Mouse (Mus musculus) thymus, postnatal 10 days (tissue): ENCODE data around the gene Dlg1.
A peak's percentile ranks its signal among the peaks of the same experiment; 100 is the strongest.

Experiments
- DNase-seq, 2 experiments: peaks; one replicate each; pipeline ENCODE4 v3.0.0; 2021; ENCODE audit warnings: low spot score in 2 of 2

Gene Dlg1

GRCm38 (mm10) chr16:31663379-31664286 lies at the start of gene Dlg1:
TSS of gene Dlg1 (plus strand) at chr16:31663443.
- peak; percentile 79 to 81 for DNase-seq

GRCm38 (mm10) chr16:31616382-31616781 lies 46.9 kb upstream of the Dlg1 start:
- no peak for DNase-seq

- no peak for DNase-seq
These were observed 46.1 kb upstream of the Dlg1 start for GRCm38 (mm10) chr16:31617128-31617527.

GRCm38 (mm10) chr16:31617823-31618371 lies 45.3 kb upstream of the Dlg1 start:
- DNase-seq, result no peak

- no peak for DNase-seq
These were observed 44.6 kb upstream of the Dlg1 start for GRCm38 (mm10) chr16:31618671-31619070.

GRCm38 (mm10) chr16:31619675-31620335 lies 43.4 kb upstream of the Dlg1 start:
- DNase-seq, result no peak

- no peak for DNase-seq
These were observed 40.9 kb upstream of the Dlg1 start for GRCm38 (mm10) chr16:31622356-31622755.

GRCm38 (mm10) chr16:31623136-31623535 lies 40.1 kb upstream of the Dlg1 start:
- no peak for DNase-seq

GRCm38 (mm10) chr16:31624749-31625148 lies 38.5 kb upstream of the Dlg1 start:
- no peak for DNase-seq

- no peak for DNase-seq
These were observed 36.9 kb upstream of the Dlg1 start for GRCm38 (mm10) chr16:31626331-31626730.

- no peak for DNase-seq
These were observed 32.9 kb upstream of the Dlg1 start for GRCm38 (mm10) chr16:31630381-31630780.

- DNase-seq, result no peak
These were observed 32.2 kb upstream of the Dlg1 start for GRCm38 (mm10) chr16:31631046-31631445.

- no peak for DNase-seq
These were observed 28.9 kb upstream of the Dlg1 start for GRCm38 (mm10) chr16:31634371-31634770.

GRCm38 (mm10) chr16:31638393-31638792 lies 24.9 kb upstream of the Dlg1 start:
- DNase-seq, result no peak

GRCm38 (mm10) chr16:31639946-31640345 lies 23.3 kb upstream of the Dlg1 start:
- DNase-seq, result no peak

GRCm38 (mm10) chr16:31641776-31642175 lies 21.5 kb upstream of the Dlg1 start:
- no peak for DNase-seq

- DNase-seq, result no peak
These were observed 16.0 kb upstream of the Dlg1 start for GRCm38 (mm10) chr16:31647221-31647620.

GRCm38 (mm10) chr16:31650788-31651187 lies 12.5 kb upstream of the Dlg1 start:
- DNase-seq, result no peak

GRCm38 (mm10) chr16:31651541-31651940 lies 11.7 kb upstream of the Dlg1 start:
- no peak for DNase-seq

GRCm38 (mm10) chr16:31652115-31652843 lies 11.0 kb upstream of the Dlg1 start:
- no peak for DNase-seq

- DNase-seq, result no peak
These were observed 9.6 kb upstream of the Dlg1 start for GRCm38 (mm10) chr16:31653616-31654015.

GRCm38 (mm10) chr16:31654021-31654420 lies 9.2 kb upstream of the Dlg1 start:
- DNase-seq, result no peak
